ENCODE assay signal across 9 mouse cellular contexts in the genomic region with DNA sequence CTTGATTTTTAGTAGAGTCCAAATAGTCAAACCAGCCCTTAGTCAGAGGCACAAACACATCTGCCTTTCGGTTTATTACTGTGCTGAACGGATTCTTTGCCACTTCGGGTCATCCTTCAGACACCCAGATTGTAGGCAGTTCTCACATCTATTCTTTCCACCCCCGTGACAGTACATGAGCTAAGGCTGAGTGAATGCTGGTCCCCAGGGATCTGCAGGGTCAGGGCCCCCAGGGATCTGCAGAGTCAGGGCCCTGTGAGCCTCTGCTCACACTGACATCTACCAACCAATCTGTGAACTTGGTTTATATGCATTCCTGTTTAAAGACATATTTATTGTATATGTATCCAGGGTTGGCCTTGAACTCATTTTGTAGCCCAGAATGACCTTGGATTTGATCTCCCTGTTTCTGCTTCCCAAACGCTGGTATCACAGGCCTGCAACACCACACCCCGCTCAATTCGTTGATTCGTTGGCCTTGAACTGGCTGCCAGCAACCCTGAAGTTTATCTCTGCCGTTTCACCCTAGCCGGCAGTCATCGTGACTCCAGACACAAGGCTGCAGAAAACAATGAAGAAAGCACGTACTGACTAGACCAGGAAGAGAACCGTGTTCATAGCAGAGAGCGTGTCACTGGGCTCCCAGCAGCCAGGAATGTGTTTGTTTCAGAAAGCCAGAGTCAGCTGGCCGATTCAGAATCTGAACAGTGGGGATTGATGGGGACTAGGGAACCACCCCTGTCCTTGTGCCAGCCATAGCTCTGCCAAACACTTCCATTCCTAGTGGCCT. TPM values are rescaled to one million over a fixed set of nuclear protein-coding genes. Genes with fewer than 3 reads are reported as not detected.
DNase-seq lines count a peak whose midpoint lies in the region; ATAC-seq lines count a peak whose summit lies in the region.
"Had no signal": no experiment of that assay in that cellular context is flagged by ENCODE, and none has a peak within 500 bp of the region (broad histone marks: within the 10 kb centered on the region; RNA-seq: fewer than 3 reads in every experiment).

No protein-coding gene starts in this region.

- H3K4me1 ChIP-seq in liver, embryonic 13.5 days (replicated peaks), result peaks cover 35% of the 10 kb centered on the region
- no peaks in the 10 kb centered on the region for H3K4me1 ChIP-seq in stomach, embryonic 16.5 days (ENCODE audit: control insufficient read depth, insufficient read depth, low read length)
- no peaks in the 10 kb centered on the region for H3K4me1 ChIP-seq in kidney, embryonic 16.5 days (ENCODE audit: insufficient read depth, low read length)

- no peak overlapping the region for H3K4me2 ChIP-seq in liver, embryonic 13.5 days
- H3K4me2 ChIP-seq in stomach, embryonic 16.5 days (ENCODE audit: low read depth, low read length), result no peak overlapping the region
- H3K4me2 ChIP-seq in kidney, embryonic 16.5 days (replicated peaks; ENCODE audit: low read depth, low read length), result no peak overlapping the region

- no peak overlapping the region for H3K27ac ChIP-seq in liver, embryonic 13.5 days
- no peak overlapping the region for H3K27ac ChIP-seq in stomach, embryonic 16.5 days (ENCODE audit: low read length)
- H3K27ac ChIP-seq in kidney, embryonic 16.5 days (ENCODE audit: low read length), result no peak overlapping the region

- no peak overlapping the region for H3K4me3 ChIP-seq in liver, embryonic 13.5 days (replicated peaks)
- H3K4me3 ChIP-seq in stomach, embryonic 16.5 days (replicated peaks; ENCODE audit: low read length), result no peak overlapping the region
- H3K4me3 ChIP-seq in kidney, embryonic 16.5 days (ENCODE audit: low read length), result no peak overlapping the region

- 51% methylated on average over 15 of the region's 15 CpGs for WGBS in liver, embryonic 13.5 days (ENCODE audit: insufficient replicate concordance)
- 55% methylated on average over 15 of the region's 15 CpGs for WGBS in stomach, embryonic 16.5 days
- 68% methylated on average over 15 of the region's 15 CpGs for WGBS in kidney, embryonic 16.5 days

- no peaks in the 10 kb centered on the region for H3K36me3 ChIP-seq in liver, embryonic 13.5 days
- no peaks in the 10 kb centered on the region for H3K36me3 ChIP-seq in stomach, embryonic 16.5 days (ENCODE audit: control insufficient read depth, insufficient read depth, low read length)
- no peaks in the 10 kb centered on the region for H3K36me3 ChIP-seq in kidney, embryonic 16.5 days (ENCODE audit: insufficient read depth, low read length)

- 0 out of 2 replicates have a peak, but pooled peaks have one; percentile 6 for ATAC-seq in granulocyte monocyte progenitor cell, adult 5-6 weeks (replicated peaks; ENCODE audit: poor library complexity, severe bottlenecking)
- ATAC-seq in liver, embryonic 13.5 days (ENCODE audit: low read depth), result peak; percentile 26; the same call in 1 of the 2 replicates
- peak; percentile 51; the same call in 1 of the 2 replicates for ATAC-seq in stomach, embryonic 16.5 days (ENCODE audit: insufficient read depth, low FRiP score)
- ATAC-seq in kidney, embryonic 16.5 days (ENCODE audit: low FRiP score, low TSS enrichment), result no peak
- no peak for ATAC-seq in cerebellum, adult (ENCODE audit: insufficient number of reproducible peaks, low FRiP score, low TSS enrichment)

- H3K27me3 ChIP-seq in liver, embryonic 13.5 days, result no peaks in the 10 kb centered on the region
- H3K27me3 ChIP-seq in stomach, embryonic 16.5 days (ENCODE audit: control insufficient read depth, insufficient read depth, low read length), result no peaks in the 10 kb centered on the region
- no peaks in the 10 kb centered on the region for H3K27me3 ChIP-seq in kidney, embryonic 16.5 days (ENCODE audit: insufficient read depth, low read length)

- peak; percentile 76 for DNase-seq in ovary, adult 18-20 months (ENCODE audit: low spot score)
- DNase-seq in ovary, postnatal 10 days (ENCODE audit: low spot score), result no peak
- no peak for DNase-seq in liver, embryonic 13.5 days
- DNase-seq in layer of hippocampus, adult 18-20 months (ENCODE audit: low spot score in 2 of 2), result no peak
- DNase-seq: kidney, adult 9 months had no signal

- H3K9ac ChIP-seq in liver, embryonic 13.5 days, result no peak overlapping the region
- no peak overlapping the region for H3K9ac ChIP-seq in stomach, embryonic 16.5 days (ENCODE audit: low read length)
- no peak overlapping the region for H3K9ac ChIP-seq in kidney, embryonic 16.5 days (replicated peaks; ENCODE audit: low read length)

- no peaks in the 10 kb centered on the region for H3K9me3 ChIP-seq in liver, embryonic 13.5 days (replicated peaks)
- H3K9me3 ChIP-seq in stomach, embryonic 16.5 days (replicated peaks; ENCODE audit: control insufficient read depth, low read length), result no peaks in the 10 kb centered on the region
- no peaks in the 10 kb centered on the region for H3K9me3 ChIP-seq in kidney, embryonic 16.5 days (ENCODE audit: low read length)

RNA-seq across cellular contexts. Expression of a gene that starts 3.7 kb away (rescaled TPM):
- not detected in 2 replicates for total RNA-seq in granulocyte monocyte progenitor cell, adult 5-6 weeks (2014; fragmentation: Nextera tagmentation)
- total RNA-seq in granulocyte monocyte progenitor cell, adult 5-6 weeks (2017), result not detected in 2 replicates
- polyA plus RNA-seq in liver, embryonic 13.5 days (2015; fragmentation: Nextera tagmentation; extraction: Ambion mirVana), result not detected in 2 replicates
- not detected in 2 replicates for polyA plus RNA-seq in stomach, embryonic 16.5 days (2015; fragmentation: Nextera tagmentation; extraction: Ambion mirVana)
- polyA plus RNA-seq in kidney, embryonic 16.5 days (2015; fragmentation: Nextera tagmentation; extraction: Ambion mirVana), result not detected in 2 replicates
- total RNA-seq in layer of hippocampus, adult 18-20 months (2021), result not detected

RNA-seq across cellular contexts. Expression of a gene that starts 42.1 kb away (rescaled TPM):
- 10.4 and 21.0 TPM in 2 replicates for total RNA-seq in granulocyte monocyte progenitor cell, adult 5-6 weeks (2014; fragmentation: Nextera tagmentation)
- total RNA-seq in granulocyte monocyte progenitor cell, adult 5-6 weeks (2017), result 11.1 and 18.4 TPM in 2 replicates
- polyA plus RNA-seq in liver, embryonic 13.5 days (2015; fragmentation: Nextera tagmentation; extraction: Ambion mirVana), result 9.0 and 13.6 TPM in 2 replicates
- polyA plus RNA-seq in stomach, embryonic 16.5 days (2015; fragmentation: Nextera tagmentation; extraction: Ambion mirVana), result 51.4 and 53.4 TPM in 2 replicates
- 66.1 and 71.1 TPM in 2 replicates for polyA plus RNA-seq in kidney, embryonic 16.5 days (2015; fragmentation: Nextera tagmentation; extraction: Ambion mirVana)
- 10 to 100 TPM; 34.8 to 39.9 TPM for total RNA-seq in layer of hippocampus, adult 18-20 months (2021)

RNA-seq across cellular contexts. Expression of a gene that starts 50.3 kb away (rescaled TPM):
- total RNA-seq in granulocyte monocyte progenitor cell, adult 5-6 weeks (2014; fragmentation: Nextera tagmentation), result not detected in 2 replicates
- total RNA-seq in granulocyte monocyte progenitor cell, adult 5-6 weeks (2017), result not detected in 2 replicates
- polyA plus RNA-seq in liver, embryonic 13.5 days (2015; fragmentation: Nextera tagmentation; extraction: Ambion mirVana), result 0.30 and 0.31 TPM in 2 replicates
- polyA plus RNA-seq in stomach, embryonic 16.5 days (2015; fragmentation: Nextera tagmentation; extraction: Ambion mirVana), result 7.5 and 9.1 TPM in 2 replicates
- polyA plus RNA-seq in kidney, embryonic 16.5 days (2015; fragmentation: Nextera tagmentation; extraction: Ambion mirVana), result 3.0 and 4.7 TPM in 2 replicates
- 1 to 10 TPM; 6.0 to 8.1 TPM for total RNA-seq in layer of hippocampus, adult 18-20 months (2021)

Comparison
In these comparisons a context has a peak if more than half of its experiments do, and no peak if none do; other contexts are left out.
1. ATAC-seq: peak in granulocyte monocyte progenitor cell, adult 5-6 weeks (single experiment), liver, embryonic 13.5 days (single experiment) and stomach, embryonic 16.5 days (single experiment); none in kidney, embryonic 16.5 days (single experiment) and cerebellum, adult (single experiment).